Mouse (Mus musculus) megakaryocyte, adult 5-6 weeks (primary cell): ENCODE measurements around the gene Palld. TPM values are rescaled to one million over a fixed set of nuclear protein-coding genes. Genes with fewer than 3 reads are reported as not detected.

Experiments
- ATAC-seq: 2 replicates; pipeline ENCODE4 v1.8.0; 2016; ENCODE audit warnings: mild to moderate bottlenecking, inconsistent platforms; ENCODE audit not compliant: poor library complexity, severe bottlenecking
- total RNA-seq, 2 experiments: library from RNA; stranded (forward) in 1 of 2; stranded (reverse) in 1 of 2; fragments of 153-499, 151-499 nt in 1 of 2; fragments of 221-1000, 200-1000 nt in 1 of 2; gene quantifications; 2 replicates each; pipeline versions ENCODE4 v1.2.3 to v1.2.4; 2015 to 2017

Palld gene
- total RNA-seq, 2 experiments from 2014 or later: 0.44 to 1.3 TPM

DNA sequence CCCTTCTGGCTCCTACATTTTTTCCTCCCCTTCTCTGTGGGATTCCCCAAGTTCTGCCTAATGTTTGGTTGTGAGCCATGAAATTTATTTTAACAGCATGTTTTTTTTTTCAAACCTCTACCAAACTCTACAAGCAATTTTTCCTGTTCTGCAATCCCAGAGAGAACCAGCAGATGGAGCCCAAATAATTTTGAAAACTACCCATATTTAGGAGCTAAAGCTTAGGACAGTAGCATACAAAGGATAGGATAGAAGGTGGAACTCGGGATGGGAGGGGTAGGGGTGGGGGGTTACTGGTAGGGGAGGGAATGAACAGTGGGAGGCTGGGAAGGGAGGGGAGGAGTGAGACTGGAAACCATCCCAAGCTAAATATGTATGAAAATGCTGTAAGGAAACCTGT, 380.4 kb downstream of the Palld start:
- ATAC-seq: no peak

DNA sequence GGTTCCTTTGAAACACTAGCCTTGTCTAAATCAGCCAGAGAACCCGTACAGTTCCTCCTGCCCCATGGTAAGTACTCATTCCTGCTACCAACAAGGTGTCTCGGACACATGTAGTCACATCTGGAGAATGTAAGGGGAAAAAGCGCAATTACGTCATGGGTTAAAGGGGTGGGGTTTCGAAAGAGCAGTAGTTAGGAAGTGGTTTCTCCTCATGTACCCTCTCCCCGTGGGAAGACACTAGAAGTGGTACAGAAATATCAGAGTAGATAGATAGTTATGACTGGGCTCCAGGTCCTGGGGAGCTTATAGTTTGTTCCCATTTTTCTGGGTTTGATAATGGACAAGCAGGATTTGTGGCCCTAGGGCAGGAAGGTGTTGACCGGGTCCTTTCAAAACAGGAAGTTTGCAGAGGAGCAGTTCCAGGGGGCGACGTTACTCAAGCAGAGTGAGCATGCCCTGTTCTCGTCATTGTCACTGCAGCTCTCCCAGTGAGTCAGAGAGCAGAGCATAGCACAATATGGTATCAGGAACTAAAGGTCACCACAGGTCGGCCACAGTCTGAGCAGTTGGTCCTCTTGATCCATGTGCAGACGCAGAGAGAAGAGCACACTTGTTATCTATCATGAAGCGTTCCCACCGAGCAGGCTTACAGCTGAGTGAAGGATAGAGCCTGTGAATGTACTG, 384.8 kb downstream of the Palld start:
- peak; percentile 82 for ATAC-seq

- no peak for ATAC-seq
These were observed 385.6 kb downstream of the Palld start for GRCm38 (mm10) chr8:61516745-61517501.

DNA sequence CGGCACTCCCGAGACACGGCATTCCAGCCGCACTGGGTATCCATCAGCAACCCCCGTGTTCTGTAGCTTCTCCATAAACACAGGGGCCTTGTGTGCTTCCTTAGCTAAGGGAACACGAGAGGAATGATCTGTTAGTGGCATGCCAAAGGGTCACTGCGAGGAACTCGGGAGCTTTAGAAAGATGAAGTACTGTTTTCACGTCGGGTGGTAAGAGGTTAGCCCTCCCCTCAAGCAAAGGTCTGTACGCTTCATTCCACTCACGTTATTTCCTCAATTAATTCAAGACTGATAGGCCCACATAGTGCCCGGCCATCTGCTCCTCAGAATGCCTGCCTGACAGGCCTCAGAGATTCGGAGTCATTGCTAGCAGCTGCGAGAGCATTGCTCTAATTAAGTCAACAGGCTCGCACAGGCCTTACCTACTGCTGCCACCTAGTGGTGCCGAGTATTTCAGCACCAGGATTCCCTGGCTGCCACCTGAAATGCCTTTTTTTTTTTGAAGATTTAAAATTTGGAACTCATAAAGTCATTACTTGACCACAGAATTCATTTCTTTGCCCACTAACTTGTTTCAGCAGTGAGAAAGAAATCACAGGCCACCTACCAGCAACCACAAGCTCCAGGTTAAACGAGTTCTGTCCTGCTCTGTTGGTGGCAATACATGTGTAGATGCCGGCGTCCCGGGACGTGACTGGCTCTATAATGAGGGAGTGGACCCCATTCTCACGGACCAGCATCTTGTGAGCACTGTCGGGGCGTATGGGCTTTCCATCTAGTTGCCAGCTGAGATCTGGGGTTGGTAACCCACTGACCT, 386.4 kb downstream of the Palld start:
- peak; percentile 76 for ATAC-seq

- ATAC-seq: no peak
These were observed 387.2 kb downstream of the Palld start for GRCm38 (mm10) chr8:61515110-61515930.

- no peak for ATAC-seq
These were observed 400.2 kb downstream of the Palld start for GRCm38 (mm10) chr8:61502277-61502676.

GRCm38 (mm10) chr8:61500914-61501313, 401.6 kb downstream of the Palld start:
- no peak for ATAC-seq

GRCm38 (mm10) chr8:61499035-61499434, 403.5 kb downstream of the Palld start:
- no peak for ATAC-seq

- ATAC-seq: no peak
These were observed 405.4 kb downstream of the Palld start for GRCm38 (mm10) chr8:61497110-61497509.

DNA sequence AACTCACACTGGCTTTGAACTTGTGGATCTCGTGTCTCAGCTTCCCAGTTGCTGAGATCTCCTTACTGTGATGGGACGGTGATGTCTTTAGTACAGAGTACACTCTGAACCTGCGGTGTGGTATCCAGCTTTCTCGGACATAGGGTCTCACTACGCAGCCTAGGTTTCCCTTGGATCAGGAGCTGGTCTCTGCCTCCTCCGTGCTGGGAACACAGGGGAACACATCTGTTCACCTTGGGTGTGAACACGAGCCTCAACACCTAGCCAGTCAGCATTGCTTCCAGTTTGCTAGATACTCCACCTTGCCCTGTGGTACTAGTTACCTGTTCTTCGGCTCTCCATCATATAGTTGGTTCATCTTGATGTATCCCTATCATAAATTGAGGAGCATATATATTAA, 413.9 kb downstream of the Palld start:
- no peak for ATAC-seq

GRCm38 (mm10) chr8:61487597-61488156, 414.8 kb downstream of the Palld start, which contains the start of gene Cbr4:
Cbr4 (plus strand) TSS chr8:61487734.
- ATAC-seq: peak; percentile 97

GRCm38 (mm10) chr8:61486923-61487529, 415.5 kb downstream of the Palld start:
- ATAC-seq: 0 out of 2 replicates have a peak, but pooled peaks have one; percentile 1

DNA sequence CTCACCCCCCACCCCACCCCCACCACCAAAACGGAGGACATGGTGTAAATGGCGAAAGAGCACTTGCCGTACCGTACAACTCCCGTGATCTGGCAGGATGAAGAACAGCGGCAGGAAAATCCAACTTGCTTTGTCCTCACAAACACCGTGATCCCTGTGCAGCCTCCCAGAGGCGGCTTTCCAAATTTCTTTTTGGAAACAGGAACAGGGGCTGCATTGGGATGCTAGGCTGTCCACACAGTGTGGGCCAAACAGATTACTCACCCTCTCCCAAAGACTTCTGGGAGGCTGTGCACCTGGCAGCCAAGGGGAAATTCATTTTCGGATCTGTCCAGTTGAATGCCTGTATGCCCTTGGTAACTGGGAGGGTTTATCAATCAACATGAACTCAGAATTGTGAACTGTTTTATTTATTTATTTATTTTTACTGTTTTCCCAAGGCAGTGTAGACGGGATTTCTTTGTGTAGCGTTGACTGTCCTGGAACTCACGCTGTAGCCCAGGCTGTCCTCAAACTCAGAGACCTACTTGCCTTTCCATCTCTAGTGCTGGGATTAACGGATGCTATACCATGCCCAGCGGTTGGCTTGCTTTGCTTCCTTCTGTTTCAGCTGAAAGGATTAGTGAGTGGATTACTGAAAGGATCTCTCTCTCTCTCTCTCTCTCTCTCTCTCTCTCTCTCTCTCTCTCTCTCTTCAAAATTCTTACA, 422.1 kb downstream of the Palld start:
- no peak for ATAC-seq

DNA sequence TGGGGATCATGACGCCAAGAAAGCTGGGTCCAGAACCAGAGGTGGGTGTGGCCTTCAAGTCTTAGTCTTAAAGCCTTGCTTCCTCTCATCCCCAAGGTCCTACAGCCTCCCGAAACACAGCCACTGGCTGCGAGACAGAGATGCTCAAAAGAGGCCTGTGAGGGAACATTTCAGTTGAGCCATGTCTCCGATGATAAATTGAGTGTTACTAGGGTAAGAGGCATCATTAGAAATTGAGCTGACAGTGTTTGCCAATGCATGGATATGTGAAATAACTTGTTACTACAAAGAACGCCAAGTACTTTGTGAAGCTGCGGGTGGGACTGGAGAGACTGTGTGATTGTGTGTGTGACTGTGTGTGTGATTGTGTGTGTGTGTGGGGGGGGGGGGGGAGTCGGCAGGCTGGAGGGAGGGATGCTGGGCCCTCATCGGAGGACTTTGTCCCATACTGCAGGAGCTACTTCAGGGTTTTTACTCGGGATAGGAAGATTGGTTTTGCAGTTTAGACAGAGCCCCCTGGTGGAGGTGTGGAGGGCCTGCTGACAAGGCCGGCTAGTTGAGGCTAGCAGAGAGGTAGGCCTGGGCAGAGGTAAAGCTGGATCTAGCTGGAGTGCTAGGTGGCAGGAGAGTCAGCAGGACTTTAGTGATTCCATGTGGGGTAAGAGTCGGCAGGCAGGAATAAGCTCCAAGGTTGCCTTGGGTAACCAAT, 422.8 kb downstream of the Palld start:
- peak; percentile 59 for ATAC-seq

- no peak for ATAC-seq
These were observed 423.7 kb downstream of the Palld start for GRCm38 (mm10) chr8:61478793-61479192.

DNA sequence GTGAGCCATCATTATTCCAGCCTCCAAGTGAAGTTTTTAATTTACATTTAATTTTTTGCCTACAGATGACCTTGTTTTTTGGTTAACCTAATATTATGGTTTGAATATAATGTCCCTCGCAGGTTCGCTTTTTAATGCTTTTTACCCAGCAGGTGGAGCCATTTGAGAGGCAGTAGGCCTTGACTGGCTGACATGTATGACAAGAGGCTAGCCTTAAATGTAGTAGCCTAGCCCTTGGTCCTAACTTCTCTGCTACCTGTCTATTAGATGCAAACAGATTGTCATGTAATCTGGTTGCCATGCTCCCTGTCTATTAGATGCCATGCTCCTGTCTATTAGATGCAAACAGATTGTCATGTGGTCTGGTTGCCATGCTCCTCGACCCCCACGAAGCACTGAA, 424.3 kb downstream of the Palld start:
- ATAC-seq: no peak

- ATAC-seq: no peak
These were observed 426.3 kb downstream of the Palld start for GRCm38 (mm10) chr8:61476160-61476559.

DNA sequence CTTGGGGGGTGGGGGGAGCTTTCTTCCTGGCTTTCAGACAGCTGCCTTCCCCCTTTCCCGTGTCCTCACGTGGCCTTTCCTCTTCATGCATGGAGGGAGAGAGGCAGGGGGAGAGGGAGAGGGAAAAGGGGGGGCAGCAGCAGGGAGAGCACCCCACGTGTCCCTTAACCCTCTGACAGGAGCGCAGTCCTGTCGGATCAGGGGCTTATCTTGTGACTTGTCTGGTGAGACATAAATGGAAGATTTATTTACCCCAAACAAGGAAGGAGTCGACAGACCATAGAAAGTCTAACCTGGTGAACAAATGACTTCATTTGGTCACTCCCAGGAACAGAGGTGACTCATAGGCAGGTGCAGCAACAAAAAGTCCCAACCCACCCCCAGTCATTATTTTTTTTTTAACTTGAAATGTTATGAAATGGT, 427.2 kb downstream of the Palld start:
- ATAC-seq: no peak
